Mouse (Mus musculus) olfactory bulb, adult 2 months (tissue): ENCODE results near the gene Ubl3.

ENCODE experiments used
- CTCF ChIP-seq: fragments of 200-500 bp; IDR thresholded peaks from 2 replicates; pipeline ENCODE4 v1.5.1; 2012; ENCODE audit warnings: low read depth, mild to moderate bottlenecking, low read length, moderate library complexity; ENCODE audit not compliant: insufficient read depth
- POLR2A ChIP-seq: fragments of 200-500 bp; IDR thresholded peaks from 2 replicates; pipeline ENCODE4 v1.6.1; 2012; ENCODE audit warnings: mild to moderate bottlenecking, low read depth, low read length, moderate library complexity; ENCODE audit not compliant: insufficient read depth

DNA sequence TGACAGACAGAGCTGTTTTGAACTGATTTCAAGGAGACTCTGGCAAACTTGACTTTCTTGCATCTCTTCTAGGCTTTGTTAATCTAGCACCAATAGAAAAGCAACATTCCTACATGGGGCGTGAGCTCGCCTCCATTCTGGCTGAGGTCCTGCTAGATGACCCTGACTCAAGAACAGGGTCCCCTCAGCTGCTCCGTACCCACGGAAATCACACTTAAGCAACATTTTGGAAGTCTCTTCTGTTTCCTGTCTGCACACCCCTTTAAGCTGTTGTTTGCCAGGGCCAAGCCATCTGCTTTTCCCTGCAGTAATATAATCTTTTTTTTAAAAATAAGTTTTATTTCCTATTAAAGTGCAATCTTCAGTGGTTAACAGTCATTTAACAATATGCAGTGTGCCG is 20.1 kb upstream of the Ubl3 start:
- TF ChIP-seq POLR2A (no peak), CTCF (no peak)
